Mouse (Mus musculus) limb, embryonic 15.5 days (tissue): Measurements from ENCODE around the gene Rgn. TPM values are rescaled to one million over a fixed set of nuclear protein-coding genes. Genes with fewer than 3 reads are reported as not detected.

Experiments
- ATAC-seq: fragments of 200-750 bp; cut with Nextera tagmentation; 2 replicates; pipeline ENCODE4 v1.8.0; 2017; ENCODE audit warnings: low read depth, moderate TSS enrichment; ENCODE audit not compliant: insufficient number of reproducible peaks, low FRiP score, low TSS enrichment
- H3K27ac ChIP-seq: fragments of 300-500 bp; sonication (generic); 2 replicates; pipeline ENCODE4 v1.5.1; 2015; ENCODE audit warnings: moderate library complexity, mild to moderate bottlenecking, inconsistent platforms
- H3K27me3 ChIP-seq: fragments of 300-500 bp; sonication (generic); 2 replicates; pipeline ENCODE4 v1.6.1; 2015; ENCODE audit warnings: inconsistent platforms
- H3K36me3 ChIP-seq: fragments of 300-500 bp; sonication (generic); 2 replicates; pipeline ENCODE4 v1.6.1; 2015; ENCODE audit warnings: inconsistent platforms
- H3K4me1 ChIP-seq: fragments of 300-500 bp; sonication (generic); 2 replicates; pipeline ENCODE4 v1.6.1; 2015; ENCODE audit warnings: inconsistent platforms
- H3K4me2 ChIP-seq: fragments of 300-500 bp; sonication (generic); 2 replicates; pipeline ENCODE4 v1.6.1; 2015; ENCODE audit warnings: mild to moderate bottlenecking, inconsistent platforms
- H3K4me3 ChIP-seq: fragments of 300-500 bp; sonication (generic); 2 replicates; pipeline ENCODE4 v1.5.1; 2015; ENCODE audit warnings: mild to moderate bottlenecking, inconsistent platforms
- H3K9ac ChIP-seq: fragments of 300-500 bp; sonication (generic); 2 replicates; pipeline ENCODE4 v1.6.1; 2015; ENCODE audit warnings: inconsistent platforms
- H3K9me3 ChIP-seq: fragments of 300-500 bp; sonication (generic); 2 replicates; pipeline ENCODE4 v1.6.1; 2016; ENCODE audit warnings: inconsistent platforms
- WGBS: fragments of 180-500 bp; shearing (Covaris S2); methylation state at CpG from one replicate; pipeline ENCODE4 v1.1.7; 2015; 5-methylcytosine and 5-hydroxymethylcytosine counted together
- polyA plus RNA-seq: library from polyadenylated mRNA; unstranded; fragments of >200 nt; fragmentation: Nextera tagmentation; extraction: Ambion mirVana; gene quantifications from 2 replicates; pipeline ENCODE4 v1.2.1, GENCODE M21; 2015

The Rgn gene
- polyA plus RNA-seq, 1 experiment from 2014 or later, result 0.68 TPM

DNA sequence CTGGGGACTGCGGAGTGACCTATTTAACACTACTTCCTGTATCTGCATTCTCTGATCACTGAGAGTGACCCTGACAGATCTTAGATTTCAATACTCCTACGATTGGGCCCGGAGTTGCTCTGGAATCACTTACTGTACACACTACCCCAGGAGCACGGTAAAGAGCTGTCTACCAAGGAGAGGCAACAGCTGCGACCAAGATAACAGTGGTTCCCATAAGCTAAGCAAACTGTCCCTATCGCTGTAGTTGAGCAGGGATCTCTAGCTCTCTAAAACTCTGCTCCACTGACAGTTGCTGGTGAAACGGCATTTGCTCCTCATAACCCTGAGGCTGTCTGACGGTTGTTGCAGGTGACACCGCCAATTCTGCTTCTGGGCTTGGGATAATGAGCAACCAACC lies 23.1 kb downstream of the Rgn start:
- Histone ChIP-seq H3K4me3 (no peak overlapping the region), H3K9me3 (no peaks in the 10 kb centered on the region), H3K9ac (no peak overlapping the region), H3K27me3 (no peaks in the 10 kb centered on the region), H3K36me3 (no peaks in the 10 kb centered on the region), H3K4me2 (no peak overlapping the region), H3K27ac (no peak overlapping the region), H3K4me1 (no peaks in the 10 kb centered on the region)
- ATAC-seq, result no peak
- 68% methylated on average over 9 of the region's 9 CpGs for WGBS

GRCm38 (mm10) chrX:20573927-20574326 lies 24.3 kb downstream of the Rgn start:
- Histone ChIP-seq H3K36me3 (no peaks in the 10 kb centered on the region), H3K4me3 (no peak overlapping the region), H3K9ac (no peak overlapping the region), H3K9me3 (no peaks in the 10 kb centered on the region), H3K4me1 (no peaks in the 10 kb centered on the region), H3K27ac (no peak overlapping the region), H3K4me2 (no peak overlapping the region), H3K27me3 (no peaks in the 10 kb centered on the region)
- ATAC-seq, result no peak
- 78% methylated on average over 4 of the region's 4 CpGs for WGBS

- Histone ChIP-seq H3K4me3 (no peak overlapping the region), H3K4me2 (no peak overlapping the region), H3K27ac (no peak overlapping the region), H3K4me1 (no peaks in the 10 kb centered on the region), H3K36me3 (no peaks in the 10 kb centered on the region), H3K27me3 (no peaks in the 10 kb centered on the region), H3K9ac (no peak overlapping the region), H3K9me3 (no peaks in the 10 kb centered on the region)
- ATAC-seq, result no peak
- WGBS, result 26% methylated on average over 4 of the region's 4 CpGs
Observed at GRCm38 (mm10) chrX:20587968-20588367, 38.4 kb downstream of the Rgn start.

GRCm38 (mm10) chrX:20608500-20608899 lies 58.9 kb downstream of the Rgn start:
- Histone ChIP-seq H3K4me1 (no peaks in the 10 kb centered on the region), H3K9me3 (no peaks in the 10 kb centered on the region), H3K4me3 (no peak overlapping the region), H3K9ac (no peak overlapping the region), H3K27ac (no peak overlapping the region), H3K4me2 (no peak overlapping the region), H3K27me3 (no peaks in the 10 kb centered on the region), H3K36me3 (no peaks in the 10 kb centered on the region)
- 91% methylated on average over 4 of the region's 4 CpGs for WGBS
- no peak for ATAC-seq

Other genes with a start within 250 kb of the Rgn start
- 15.5 and 17.5 TPM in 2 replicates for gene Rp2, start 185.3 kb upstream of the Rgn start, polyA plus RNA-seq
- 4.7 and 5.3 TPM in 2 replicates for gene Jade3, start 124.1 kb upstream of the Rgn start, polyA plus RNA-seq
- gene Rbm10, start 67.7 kb downstream of the Rgn start, polyA plus RNA-seq, result 55.6 and 58.7 TPM in 2 replicates
- 209 and 225 TPM in 2 replicates for gene Ndufb11, start 67.8 kb downstream of the Rgn start, polyA plus RNA-seq
- gene Uba1, start 108.5 kb downstream of the Rgn start, polyA plus RNA-seq, result 190 and 191 TPM in 2 replicates
- 115 and 119 TPM in 2 replicates for gene Cdk16, start 138.2 kb downstream of the Rgn start, polyA plus RNA-seq
- gene Usp11, start 154.1 kb downstream of the Rgn start, polyA plus RNA-seq, result 45.3 and 45.6 TPM in 2 replicates
- 107 and 111 TPM in 2 replicates for gene Araf, start 248.0 kb downstream of the Rgn start, polyA plus RNA-seq